Mouse (Mus musculus) left cerebral cortex, adult 18-20 months (tissue): ENCODE data around the gene Ccdc182. TPM values are rescaled to one million over a fixed set of nuclear protein-coding genes. Genes with fewer than 3 reads are reported as not detected.

Source experiments
- DNase-seq, 2 experiments: peaks; one replicate each; pipeline ENCODE4 v3.0.0; 2021 to 2022; ENCODE audit warnings: low spot score in 2 of 2, mixed read lengths in 1 of 2
- total RNA-seq, 2 experiments: library from RNA; stranded (reverse); gene quantifications; 2 replicates each; pipeline ENCODE4 v1.2.3; 2021

Gene Ccdc182
- total RNA-seq, 2 experiments from 2014 or later, result not detected

GRCm38 (mm10) chr11:88327016-88327415 is 33.2 kb downstream of the Ccdc182 start:
- DNase-seq, result no peak

- no peak for DNase-seq
These were observed 35.1 kb downstream of the Ccdc182 start for GRCm38 (mm10) chr11:88328813-88329595.

GRCm38 (mm10) chr11:88330799-88331198 is 36.9 kb downstream of the Ccdc182 start:
- DNase-seq, result peak; percentile 9 to 11

- no peak for DNase-seq
These were observed 37.9 kb downstream of the Ccdc182 start for GRCm38 (mm10) chr11:88331722-88332121.

- no peak for DNase-seq
These were observed 38.6 kb downstream of the Ccdc182 start for GRCm38 (mm10) chr11:88332309-88332934.

GRCm38 (mm10) chr11:88334893-88335292 is 41.0 kb downstream of the Ccdc182 start:
- no peak for DNase-seq

- DNase-seq, result no peak
These were observed 44.1 kb downstream of the Ccdc182 start for GRCm38 (mm10) chr11:88337926-88338325.

Other genes starting within 250 kb of the Ccdc182 start
- gene Srsf1, start 246.7 kb upstream of the Ccdc182 start, total RNA-seq, result 100 to 1,000 TPM; 179 to 200 TPM
- 10 to 100 TPM; 28.1 to 29.4 TPM for gene Vezf1, start 225.8 kb upstream of the Ccdc182 start, total RNA-seq
- 10 to 100 TPM; 27.4 to 28.5 TPM for gene Cuedc1, start 196.0 kb upstream of the Ccdc182 start, total RNA-seq
- 10 to 100 TPM; 64.4 to 71.4 TPM for gene Mrps23, start 89.7 kb upstream of the Ccdc182 start, total RNA-seq